Mouse (Mus musculus): ENCODE measurements at regions not wholly inside any gene's neighbourhood (a gene's known extent, or its start where the extent isn't known, plus 50 kb on each side); places are given as distances from the start of the nearest gene placed in this dataset.

- no peak for TF ChIP-seq CTCF (IDR thresholded peaks at IDR 0.05; ENCODE audit: borderline replicate concordance, insufficient read depth, low read depth, low read length)
- no peak for TF ChIP-seq POLR2A (IDR thresholded peaks at IDR 0.05; ENCODE audit: borderline replicate concordance, insufficient read depth, low read length)
Observed at GRCm38 (mm10) chr12:74792036-74792435, 385.1 kb downstream of the Kcnh5 start.
